Mouse (Mus musculus): ENCODE data around the gene Alg9.

DNA sequence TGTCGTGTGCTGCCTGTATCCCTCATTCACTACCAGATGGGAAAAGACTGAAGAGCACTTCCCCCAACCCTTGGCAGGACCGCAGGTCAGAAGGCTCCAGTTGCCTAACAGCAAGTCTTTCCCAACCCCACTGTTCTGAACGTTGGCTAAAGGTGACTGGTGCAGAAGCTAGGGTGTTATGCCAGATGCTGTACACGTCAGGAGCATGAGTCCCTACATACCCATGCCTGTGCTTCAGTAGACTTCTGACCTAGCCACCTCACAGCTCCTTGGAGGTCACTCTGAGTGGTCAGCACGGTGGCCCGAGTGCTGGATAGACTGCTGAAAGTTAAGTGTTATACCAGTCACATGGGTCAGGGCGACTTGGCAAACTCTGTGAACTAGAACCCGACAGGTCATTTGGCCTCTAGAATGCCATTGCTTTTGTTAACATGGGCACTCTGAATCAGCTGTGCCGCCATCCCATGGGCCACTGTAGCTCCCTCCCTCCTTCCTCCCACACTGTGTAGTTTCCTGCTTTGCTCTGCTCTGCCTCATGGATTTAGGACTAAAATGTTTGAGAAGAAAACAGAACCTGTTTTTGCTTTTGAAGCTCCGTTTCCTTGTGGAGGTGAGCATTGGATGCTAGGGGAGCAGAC, 60.4 kb downstream of the Alg9 start:
- TF ChIP-seq CTCF (conservative IDR thresholded peaks at IDR 0.05; ENCODE audit: low read length) (no peak), POU5F1 (IDR thresholded peaks at IDR 0.05; ENCODE audit: borderline replicate concordance, low read length) (no peak)

All from E14TG2a.4 (cell line).